Mouse (Mus musculus): ENCODE measurements around the gene Samd8.

The Samd8 gene

GRCm38 (mm10) chr14:21750008-21750880 is at the start of gene Samd8:
Gene Samd8, plus strand, starts transcription at chr14:21750531.
- peak; percentile 92 to 93 for DNase-seq (ENCODE audit: low spot score in 2 of 2)

GRCm38 (mm10) chr14:21702691-21703090 is 47.6 kb upstream of the Samd8 start:
- DNase-seq (ENCODE audit: low spot score in 2 of 2) = no peak

- no peak for DNase-seq (ENCODE audit: low spot score in 2 of 2)
Measured at GRCm38 (mm10) chr14:21703255-21703654, 47.1 kb upstream of the Samd8 start.

GRCm38 (mm10) chr14:21705462-21705861 is 44.9 kb upstream of the Samd8 start:
- no peak for DNase-seq (ENCODE audit: low spot score in 2 of 2)

- DNase-seq (ENCODE audit: low spot score in 2 of 2) = peak; percentile 74 to 82
Measured at GRCm38 (mm10) chr14:21706759-21707571, 43.4 kb upstream of the Samd8 start.

- no peak for DNase-seq (ENCODE audit: low spot score in 2 of 2)
Measured at GRCm38 (mm10) chr14:21709545-21709944, 40.8 kb upstream of the Samd8 start.

GRCm38 (mm10) chr14:21711231-21711630 is 39.1 kb upstream of the Samd8 start:
- no peak for DNase-seq (ENCODE audit: low spot score in 2 of 2)

GRCm38 (mm10) chr14:21714486-21714885 is 35.8 kb upstream of the Samd8 start, which contains the start of gene Dupd1:
Gene Dupd1, minus strand, starts transcription at chr14:21714576.
- no peak for DNase-seq (ENCODE audit: low spot score in 2 of 2)

GRCm38 (mm10) chr14:21719646-21720383 is 30.5 kb upstream of the Samd8 start:
- no peak for DNase-seq (ENCODE audit: low spot score in 2 of 2)

GRCm38 (mm10) chr14:21720430-21721205 is 29.7 kb upstream of the Samd8 start:
- DNase-seq (ENCODE audit: low spot score in 2 of 2) = no peak

- no peak for DNase-seq (ENCODE audit: low spot score in 2 of 2)
Measured at GRCm38 (mm10) chr14:21722021-21722698, 28.2 kb upstream of the Samd8 start.

- no peak for DNase-seq (ENCODE audit: low spot score in 2 of 2)
Measured at GRCm38 (mm10) chr14:21729031-21729732, 21.1 kb upstream of the Samd8 start.

- no peak for DNase-seq (ENCODE audit: low spot score in 2 of 2)
Measured at GRCm38 (mm10) chr14:21729936-21730335, 20.4 kb upstream of the Samd8 start.

- no peak for DNase-seq (ENCODE audit: low spot score in 2 of 2)
Measured at GRCm38 (mm10) chr14:21733131-21733905, 17.0 kb upstream of the Samd8 start.

- DNase-seq (ENCODE audit: low spot score in 2 of 2) = no peak
Measured at GRCm38 (mm10) chr14:21740345-21740744, 10.0 kb upstream of the Samd8 start.

- DNase-seq (ENCODE audit: low spot score in 2 of 2) = no peak
Measured at GRCm38 (mm10) chr14:21741314-21741713, 9.0 kb upstream of the Samd8 start.

GRCm38 (mm10) chr14:21741786-21742185 is 8.5 kb upstream of the Samd8 start:
- peak; percentile 86 to 93 for DNase-seq (ENCODE audit: low spot score in 2 of 2)

- no peak for DNase-seq (ENCODE audit: low spot score in 2 of 2)
Measured at GRCm38 (mm10) chr14:21742441-21742840, 7.9 kb upstream of the Samd8 start.

GRCm38 (mm10) chr14:21744169-21744568 is 6.2 kb upstream of the Samd8 start:
- no peak for DNase-seq (ENCODE audit: low spot score in 2 of 2)
